Mouse (Mus musculus) ES-E14 (cell line): ENCODE results near the gene Taok3. TPM values are rescaled to one million over a fixed set of nuclear protein-coding genes. Genes with fewer than 3 reads are reported as not detected.

ENCODE experiments used
- DNase-seq: peaks from one replicate; pipeline ENCODE4 v3.0.0-alpha.2; 2013; ENCODE audit warnings: low read depth, low spot score
- H3K27ac ChIP-seq: 2 replicates; pipeline ENCODE4 v1.5.1; 2012; ENCODE audit warnings: low read depth, mild to moderate bottlenecking, low read length, moderate library complexity, mixed read lengths; ENCODE audit not compliant: poor library complexity, insufficient read depth, severe bottlenecking
- H3K36me3 ChIP-seq: 2 replicates; pipeline ENCODE4 v1.6.1; 2012; ENCODE audit warnings: mild to moderate bottlenecking, low read length, moderate library complexity, mixed read lengths; ENCODE audit not compliant: control insufficient read depth, poor library complexity, insufficient read depth, severe bottlenecking
- H3K4me1 ChIP-seq, 2 experiments: fragments of 150-350 bp in 1 of 2; sonication (generic) in 1 of 2; 2 replicates each; pipeline ENCODE4 v1.6.1; 2012; ENCODE audit warnings: low read length in 2 of 2, mild to moderate bottlenecking in 1 of 2, mixed read lengths in 1 of 2; ENCODE audit not compliant: control insufficient read depth in 2 of 2, insufficient read depth in 2 of 2, poor library complexity in 1 of 2
- H3K4me3 ChIP-seq, 2 experiments: fragments of 150-350 bp in 1 of 2; sonication (generic) in 1 of 2; 2 replicates each; pipeline ENCODE4 v1.5.1; 2012; ENCODE audit warnings: low read length in 2 of 2, low read depth in 1 of 2, mild to moderate bottlenecking in 1 of 2, mixed read lengths in 1 of 2; ENCODE audit not compliant: insufficient read depth in 1 of 2, poor library complexity in 1 of 2, severe bottlenecking in 1 of 2
- H3K9ac ChIP-seq: 2 replicates; pipeline ENCODE4 v1.6.1; 2012; ENCODE audit warnings: low read depth, mild to moderate bottlenecking, low read length, mixed read lengths; ENCODE audit not compliant: poor library complexity, insufficient read depth, severe bottlenecking
- H3K9me3 ChIP-seq: fragments of 150-350 bp; sonication (generic); 2 replicates; pipeline ENCODE4 v1.6.1; 2012; ENCODE audit warnings: low read depth, mild to moderate bottlenecking, low read length; ENCODE audit not compliant: control insufficient read depth, insufficient read depth
- CHD2 ChIP-seq: IDR thresholded peaks from 2 replicates; pipeline ENCODE4 v1.6.1; 2014; ENCODE audit warnings: mild to moderate bottlenecking, low read depth, low read length, inconsistent platforms
- HCFC1 ChIP-seq: IDR thresholded peaks from 2 replicates; pipeline ENCODE4 v1.6.1; 2012; ENCODE audit warnings: low read length, inconsistent platforms, borderline replicate concordance; ENCODE audit not compliant: insufficient read depth
- MAFK ChIP-seq: IDR thresholded peaks from 2 replicates; pipeline ENCODE4 v1.6.1; 2014; ENCODE audit warnings: mild to moderate bottlenecking, low read depth, low read length, inconsistent platforms; ENCODE audit not compliant: insufficient read depth
- ZC3H11A ChIP-seq: IDR thresholded peaks from 2 replicates; pipeline ENCODE4 v1.6.1; 2012; ENCODE audit warnings: low read depth, mild to moderate bottlenecking, inconsistent platforms, low read length, borderline replicate concordance
- ZNF384 ChIP-seq: IDR thresholded peaks from 2 replicates; pipeline ENCODE4 v1.6.1; 2012; ENCODE audit warnings: low read depth, low read length, inconsistent platforms
- in situ Hi-C, 2 experiments: fragments of 600-800 bp; cut with MboI; formaldehyde crosslinking; loops; one replicate each; pipeline ENCODE4 v1.15.1; 2025; ENCODE audit warnings: low sequenced_read_pairs in 2 of 2, inconsistent platforms in 1 of 2; ENCODE audit not compliant: unreplicated experiment in 2 of 2
- total RNA-seq: library from RNA; depleted of rRNA; stranded (reverse); fragments of 300-350 nt; gene quantifications from 2 replicates; pipeline ENCODE4 v1.2.3, GENCODE M21; 2012

The Taok3 gene
- total RNA-seq, 1 experiment, result 6.9 TPM

GRCm38 (mm10) chr5:117242671-117243478 is 122.9 kb downstream of the Taok3 start:
- TF ChIP-seq MAFK (no peak), HCFC1 (no peak), ZC3H11A (no peak), ZNF384 (no peak)
- DNase-seq, result no peak
- in situ Hi-C loops, result no loop called here
- no peaks in the 10 kb centered on the region for H3K36me3 ChIP-seq
- no peak overlapping the region for H3K9ac ChIP-seq
- H3K4me1 ChIP-seq, result peaks cover 0 to 11% of the 10 kb centered on the region in 2 experiments; a peak in 1 of 4 replicates
- H3K27ac ChIP-seq, result no peak overlapping the region
- no peak overlapping the region for H3K4me3 ChIP-seq
- H3K9me3 ChIP-seq, result no peaks in the 10 kb centered on the region

DNA sequence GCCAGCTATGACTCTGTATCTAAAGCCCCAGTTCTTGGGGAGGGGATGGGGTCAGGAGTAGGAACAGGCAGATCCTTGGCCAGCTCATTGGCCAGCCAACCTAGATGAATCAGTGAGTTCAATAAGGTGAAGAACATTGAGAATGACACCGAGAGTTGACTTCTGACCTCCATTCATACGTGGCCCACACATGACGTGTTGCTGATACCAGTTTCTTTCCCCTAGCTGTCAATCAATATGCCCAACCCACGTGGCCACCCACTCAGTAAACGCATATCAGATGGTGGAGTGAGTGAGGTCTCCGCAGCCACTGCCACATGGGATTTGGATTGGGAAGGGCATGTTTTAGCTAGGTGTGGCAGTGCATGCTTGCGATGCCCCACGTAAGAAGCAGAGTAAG is 125.2 kb downstream of the Taok3 start:
- Histone ChIP-seq H3K9me3 (no peaks in the 10 kb centered on the region), H3K27ac (no peak overlapping the region), H3K4me1 (peaks cover 0 to 11% of the 10 kb centered on the region in 2 experiments; a peak in 1 of 4 replicates), H3K4me3 (no peak overlapping the region), H3K9ac (no peak overlapping the region), H3K36me3 (no peaks in the 10 kb centered on the region)
- TF ChIP-seq ZNF384 (no peak), HCFC1 (no peak), MAFK (no peak), ZC3H11A (no peak), CHD2 (no peak)
- in situ Hi-C loops, result no loop called here
- no peak for DNase-seq

GRCm38 (mm10) chr5:117248351-117248750 is 128.4 kb downstream of the Taok3 start:
- H3K4me1 ChIP-seq, result no peaks in the 10 kb centered on the region
- DNase-seq, result no peak
- H3K27ac ChIP-seq, result no peak overlapping the region
- in situ Hi-C loops, result no loop called here
- no peaks in the 10 kb centered on the region for H3K9me3 ChIP-seq
- TF ChIP-seq CHD2 (no peak), HCFC1 (no peak), ZC3H11A (no peak), ZNF384 (no peak), MAFK (no peak)
- H3K9ac ChIP-seq, result no peak overlapping the region
- no peak overlapping the region for H3K4me3 ChIP-seq
- H3K36me3 ChIP-seq, result peaks cover 7% of the 10 kb centered on the region; the same call in 1 of the 2 replicates

GRCm38 (mm10) chr5:117250796-117251195 is 130.9 kb downstream of the Taok3 start:
- in situ Hi-C loops, result no loop called here
- peaks cover 7% of the 10 kb centered on the region; the same call in 1 of the 2 replicates for H3K36me3 ChIP-seq
- no peaks in the 10 kb centered on the region for H3K9me3 ChIP-seq
- no peaks in the 10 kb centered on the region for H3K4me1 ChIP-seq
- H3K4me3 ChIP-seq, result no peak overlapping the region
- H3K9ac ChIP-seq, result no peak overlapping the region
- TF ChIP-seq ZNF384 (no peak), MAFK (no peak), ZC3H11A (no peak), HCFC1 (no peak), CHD2 (no peak)
- no peak overlapping the region for H3K27ac ChIP-seq
- no peak for DNase-seq

GRCm38 (mm10) chr5:117251763-117252162 is 131.8 kb downstream of the Taok3 start:
- no peaks in the 10 kb centered on the region for H3K9me3 ChIP-seq
- in situ Hi-C loops, result no loop called here
- H3K4me1 ChIP-seq, result no peaks in the 10 kb centered on the region
- DNase-seq, result no peak
- no peak overlapping the region for H3K27ac ChIP-seq
- no peak for TF ChIP-seq ZC3H11A
- no peak for TF ChIP-seq ZNF384
- TF ChIP-seq HCFC1, result no peak
- no peak for TF ChIP-seq MAFK
- no peak for TF ChIP-seq CHD2
- H3K9ac ChIP-seq, result no peak overlapping the region
- H3K4me3 ChIP-seq, result no peak overlapping the region
- peaks cover 10% of the 10 kb centered on the region; the same call in 1 of the 2 replicates for H3K36me3 ChIP-seq
